Mouse (Mus musculus): Measurements from ENCODE around the gene Caln1.

DNA sequence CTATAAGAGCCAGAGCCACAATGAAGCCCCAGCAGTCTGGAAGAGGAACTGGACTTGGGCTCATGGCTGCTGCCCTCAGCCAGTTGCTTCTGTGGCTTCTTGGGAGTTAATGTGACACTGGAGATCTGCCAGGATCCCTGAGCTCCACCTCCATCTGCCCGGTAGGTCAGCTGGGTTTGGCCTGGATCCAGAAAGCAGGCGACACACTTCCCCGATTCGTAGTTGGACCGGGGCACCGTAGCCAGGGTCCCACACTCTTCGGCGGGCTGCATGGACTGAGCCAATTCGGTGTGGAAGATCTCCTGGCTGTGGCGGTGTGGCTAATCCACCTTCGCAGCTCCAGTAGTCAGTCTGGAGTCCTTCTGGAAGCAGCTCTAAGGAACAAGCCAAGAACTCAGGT, at the start of gene Caln1:
- no peak for TF ChIP-seq CTCF (IDR thresholded peaks at IDR 0.05; ENCODE audit: low read depth, low read length)
- TF ChIP-seq POLR2A (IDR thresholded peaks at IDR 0.05; ENCODE audit: extremely low read depth, insufficient read depth, low read length): no peak

Measured in liver, adult 2 months (tissue).